Mouse (Mus musculus) embryonic fibroblast, embryonic 13.5 days (primary cell): ENCODE data around the gene Slc41a2. TPM values are rescaled to one million over a fixed set of nuclear protein-coding genes. Genes with fewer than 3 reads are reported as not detected.

Source experiments
- H3K27ac ChIP-seq: 2 replicates; pipeline ENCODE4 v1.5.1; 2012; ENCODE audit warnings: low read length, control low read depth, inconsistent platforms; ENCODE audit not compliant: insufficient read depth
- H3K4me1 ChIP-seq: 2 replicates; pipeline ENCODE4 v1.6.1; 2011; ENCODE audit warnings: low read length; ENCODE audit not compliant: control insufficient read depth, insufficient read depth
- H3K4me3 ChIP-seq: 2 replicates; pipeline ENCODE4 v1.5.1; 2011; ENCODE audit warnings: mild to moderate bottlenecking, control low read depth, low read length; ENCODE audit not compliant: insufficient read depth
- CTCF ChIP-seq: IDR thresholded peaks from 2 replicates; pipeline ENCODE4 v1.5.1; 2011; ENCODE audit warnings: mild to moderate bottlenecking, control low read depth, low read length, moderate library complexity, borderline replicate concordance; ENCODE audit not compliant: insufficient read depth
- POLR2A ChIP-seq: IDR thresholded peaks from 2 replicates; pipeline ENCODE4 v1.6.1; 2011; ENCODE audit warnings: low read depth, mild to moderate bottlenecking, control low read depth, low read length, moderate library complexity
- polyA plus RNA-seq: library from polyadenylated mRNA; stranded (reverse); fragments of >200 nt; gene quantifications from 2 replicates; pipeline ENCODE4 v1.2.4, GENCODE M21; 2011; ENCODE audit warnings: low read depth; ENCODE audit not compliant: missing spikeins, insufficient read length

Gene Slc41a2
- polyA plus RNA-seq, 1 experiment: 10.1 TPM

DNA sequence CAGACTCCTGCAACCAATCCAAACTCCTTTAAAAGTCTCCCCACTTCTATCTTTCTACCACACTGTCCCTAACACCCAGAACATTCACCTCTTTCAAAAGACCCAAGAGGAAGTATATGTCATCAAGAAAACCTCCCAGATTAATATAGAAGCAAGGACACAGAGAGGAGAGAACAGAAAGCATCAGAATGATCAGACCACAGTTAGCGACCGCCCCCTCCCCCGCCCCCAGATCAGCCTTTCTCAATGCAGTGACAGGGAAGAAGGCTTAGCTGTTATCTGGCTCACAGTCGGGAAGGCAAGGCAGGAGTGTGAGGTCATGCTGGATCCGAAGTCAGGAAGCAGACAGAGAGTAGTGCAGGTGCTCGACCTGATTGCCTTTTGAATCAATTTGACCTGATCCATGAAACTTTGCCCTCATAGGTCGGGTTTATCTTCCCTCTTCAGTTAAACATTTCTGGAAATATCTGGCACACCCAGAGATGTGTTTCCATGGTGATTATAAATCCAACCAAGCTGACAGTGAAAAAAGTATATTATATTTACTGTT is 15.1 kb downstream of the Slc41a2 start:
- H3K27ac ChIP-seq: no peak overlapping the region
- TF ChIP-seq CTCF: no peak
- TF ChIP-seq POLR2A: no peak
- H3K4me3 ChIP-seq: no peak overlapping the region
- peaks cover 2% of the 10 kb centered on the region for H3K4me1 ChIP-seq

- peak overlapping the region; percentile 64 for H3K27ac ChIP-seq
These were observed 16.2 kb downstream of the Slc41a2 start for GRCm38 (mm10) chr10:83321528-83321927.

DNA sequence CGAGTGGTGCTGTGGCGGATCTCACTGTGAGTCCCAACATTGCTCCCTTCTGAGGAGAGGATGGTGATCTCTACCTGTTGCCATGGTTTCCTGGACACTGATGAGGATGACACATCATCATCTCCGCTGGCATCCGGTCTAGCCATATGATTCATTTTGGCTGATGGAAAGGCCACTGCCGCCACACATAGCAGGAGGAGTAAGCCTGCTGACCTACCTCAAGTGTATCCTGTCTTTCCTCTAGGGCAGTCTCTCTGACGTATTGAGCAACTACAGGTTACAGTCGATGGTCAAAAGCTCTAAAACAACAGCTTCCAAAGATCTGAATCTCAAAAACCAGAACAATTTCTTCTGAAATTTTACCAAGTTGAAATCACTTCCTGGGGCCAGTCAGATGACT is 16.8 kb downstream of the Slc41a2 start:
- TF ChIP-seq POLR2A: no peak
- no peak for TF ChIP-seq CTCF
- Histone ChIP-seq H3K4me1 (peaks cover 2% of the 10 kb centered on the region), H3K4me3 (no peak overlapping the region), H3K27ac (peak overlapping the region; percentile 64)

More at GRCm38 (mm10) chr10:83321528-83321927, 16.2 kb downstream of the Slc41a2 start:
- Histone ChIP-seq H3K4me3 (no peak overlapping the region), H3K4me1 (peaks cover 2% of the 10 kb centered on the region)
- TF ChIP-seq CTCF: no peak
- no peak for TF ChIP-seq POLR2A

GRCm38 (mm10) chr10:83320396-83320795 is 17.3 kb downstream of the Slc41a2 start:
- H3K27ac ChIP-seq: peak overlapping the region; percentile 64
- H3K4me1 ChIP-seq: peaks cover 2% of the 10 kb centered on the region
- TF ChIP-seq POLR2A (no peak), CTCF (no peak)
- no peak overlapping the region for H3K4me3 ChIP-seq

DNA sequence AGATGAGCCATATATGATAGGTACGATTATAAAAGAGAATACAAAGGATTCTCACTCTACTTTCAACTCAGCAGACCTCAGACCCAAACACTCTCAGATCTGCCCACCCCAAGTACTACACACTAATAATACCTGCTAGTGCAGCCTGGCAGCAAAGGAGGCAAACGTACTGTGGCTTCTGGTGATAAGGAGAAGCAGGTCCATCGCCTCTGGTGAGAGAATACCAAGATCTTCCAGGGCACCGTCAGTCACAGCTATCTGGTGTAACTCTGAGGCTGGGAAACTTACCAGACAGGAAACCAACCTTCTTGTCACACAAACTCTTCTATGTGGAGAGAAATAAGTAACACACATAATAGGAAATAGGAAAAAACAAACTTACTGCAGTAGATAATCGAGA is 24.6 kb downstream of the Slc41a2 start:
- no peak for TF ChIP-seq CTCF
- TF ChIP-seq POLR2A: no peak
- Histone ChIP-seq H3K4me3 (no peak overlapping the region), H3K4me1 (no peaks in the 10 kb centered on the region), H3K27ac (no peak overlapping the region)

DNA sequence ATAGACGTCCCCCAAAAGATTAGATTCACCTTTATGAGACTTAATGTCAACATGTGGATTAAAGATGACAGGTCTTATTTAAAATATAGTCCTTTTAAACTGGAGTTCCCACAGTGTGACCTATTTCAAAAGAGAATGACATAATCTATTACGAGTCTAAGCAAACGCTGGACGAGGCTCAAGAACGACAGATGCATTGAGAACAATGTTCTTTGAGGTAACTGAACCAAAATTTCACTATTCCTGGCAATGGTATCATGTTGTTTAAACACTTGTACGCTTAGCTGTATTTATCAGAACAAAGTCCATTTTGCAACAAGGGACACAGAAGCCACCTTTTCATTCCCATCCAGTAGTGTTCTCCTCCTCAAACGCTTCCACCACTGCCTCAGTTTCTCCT is 27.3 kb downstream of the Slc41a2 start:
- Histone ChIP-seq H3K4me1 (peaks cover 2% of the 10 kb centered on the region; the same call in 1 of the 2 replicates), H3K27ac (no peak overlapping the region), H3K4me3 (no peak overlapping the region)
- no peak for TF ChIP-seq POLR2A
- no peak for TF ChIP-seq CTCF

GRCm38 (mm10) chr10:83301687-83302086 is 36.0 kb downstream of the Slc41a2 start:
- H3K4me1 ChIP-seq: peaks cover 2% of the 10 kb centered on the region; the same call in 1 of the 2 replicates
- no peak overlapping the region for H3K27ac ChIP-seq
- H3K4me3 ChIP-seq: no peak overlapping the region
- TF ChIP-seq POLR2A (no peak), CTCF (no peak)

GRCm38 (mm10) chr10:83301054-83301453 is 36.6 kb downstream of the Slc41a2 start:
- H3K27ac ChIP-seq: no peak overlapping the region
- H3K4me1 ChIP-seq: no peaks in the 10 kb centered on the region
- TF ChIP-seq POLR2A (no peak), CTCF (no peak)
- H3K4me3 ChIP-seq: no peak overlapping the region

DNA sequence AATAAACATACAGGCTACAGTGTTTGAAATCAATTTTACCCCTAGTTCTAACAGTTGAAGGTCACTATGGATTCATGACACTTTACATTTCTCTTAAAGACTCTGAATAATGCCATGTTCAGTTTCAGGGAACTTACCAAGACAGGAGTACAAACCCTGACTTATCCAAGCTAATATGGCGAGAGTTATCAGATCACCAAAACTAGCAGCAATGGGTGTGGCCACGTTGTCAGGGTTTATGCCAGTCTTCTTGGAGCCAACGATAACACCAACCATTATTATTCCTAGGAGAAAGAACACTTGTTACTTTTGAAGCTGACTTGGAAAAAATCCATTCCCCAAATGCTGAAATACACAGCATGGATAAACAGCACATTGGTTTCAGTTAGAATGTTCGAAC is 40.7 kb downstream of the Slc41a2 start:
- no peak for TF ChIP-seq POLR2A
- TF ChIP-seq CTCF: no peak
- no peaks in the 10 kb centered on the region for H3K4me1 ChIP-seq
- H3K4me3 ChIP-seq: no peak overlapping the region
- H3K27ac ChIP-seq: no peak overlapping the region

DNA sequence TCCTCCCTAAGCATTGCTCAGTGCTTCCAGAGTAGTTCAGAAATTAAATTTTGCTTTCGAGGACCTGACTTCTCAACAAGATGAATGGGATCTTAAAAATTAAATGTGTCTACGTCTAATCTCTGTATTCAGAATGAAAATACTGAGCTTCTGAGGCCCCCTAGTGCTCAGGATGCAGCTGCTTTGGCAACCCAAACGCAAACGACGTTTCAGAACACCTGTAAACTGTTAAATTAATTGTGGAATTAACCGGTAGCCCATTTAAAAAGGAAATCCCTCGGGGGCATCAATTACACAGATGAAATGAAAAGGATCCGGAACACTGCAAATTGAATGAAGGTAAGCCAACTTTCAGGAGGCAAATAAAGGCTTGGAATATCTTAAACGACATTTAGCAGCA is 42.9 kb downstream of the Slc41a2 start:
- TF ChIP-seq POLR2A (no peak), CTCF (no peak)
- H3K4me1 ChIP-seq: no peaks in the 10 kb centered on the region
- H3K27ac ChIP-seq: no peak overlapping the region
- H3K4me3 ChIP-seq: no peak overlapping the region

DNA sequence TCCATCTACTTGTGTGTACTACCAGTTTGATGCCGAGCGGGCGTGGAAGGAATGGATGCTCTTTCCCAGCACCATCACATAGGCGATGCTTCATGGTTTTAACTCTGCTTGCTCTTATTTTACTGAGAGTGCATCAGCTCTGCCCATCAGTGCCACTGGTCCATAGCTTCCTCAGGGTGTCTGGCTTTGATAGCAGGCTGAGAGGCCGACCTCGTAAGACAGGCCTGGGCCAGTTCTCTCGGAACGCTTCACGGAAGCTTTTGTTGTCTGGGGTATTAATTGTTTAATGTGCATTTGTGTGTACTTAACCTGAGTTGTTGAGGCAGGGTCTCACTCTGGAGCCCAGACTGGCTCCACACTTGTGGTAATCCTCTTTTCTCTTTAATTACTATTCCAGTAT is 44.3 kb downstream of the Slc41a2 start:
- no peak overlapping the region for H3K27ac ChIP-seq
- TF ChIP-seq POLR2A: no peak
- TF ChIP-seq CTCF: no peak
- H3K4me1 ChIP-seq: no peaks in the 10 kb centered on the region
- no peak overlapping the region for H3K4me3 ChIP-seq
